Mouse (Mus musculus): ENCODE measurements at regions not wholly inside any gene's neighbourhood (a gene's known extent, or its start where the extent isn't known, plus 50 kb on each side); places are given as distances from the start of the nearest gene placed in this dataset.

- WGBS, result 50% methylated on average over 4 of the region's 4 CpGs
- H3K27ac ChIP-seq (ENCODE audit: insufficient read depth, low read depth, low read length), result no peak overlapping the region
- H3K4me3 ChIP-seq (ENCODE audit: insufficient read depth, low read depth, low read length), result no peak overlapping the region
- H3K4me1 ChIP-seq (ENCODE audit: control insufficient read depth, insufficient read depth, low read length), result no peaks in the 10 kb centered on the region
- no peaks in the 10 kb centered on the region for H3K36me3 ChIP-seq (ENCODE audit: control insufficient read depth, insufficient read depth, low read length)
- TF ChIP-seq POLR2A (IDR thresholded peaks at IDR 0.05; ENCODE audit: low read depth, low read length) (no peak), CTCF (conservative IDR thresholded peaks at IDR 0.05; ENCODE audit: insufficient read depth, insufficient read length, low read depth, low read length) (no peak)
- DNase-seq, result peak; percentile 33
- no peaks in the 10 kb centered on the region for H3K27me3 ChIP-seq (replicated peaks; ENCODE audit: control insufficient read depth, insufficient read depth, low read length)
Observed at GRCm38 (mm10) chr12:39952854-39953253, 85.0 kb downstream of the Arl4a start.

- Histone ChIP-seq H3K4me1 (ENCODE audit: control insufficient read depth, insufficient read depth, low read length) (no peaks in the 10 kb centered on the region), H3K27me3 (replicated peaks; ENCODE audit: control insufficient read depth, insufficient read depth, low read length) (no peaks in the 10 kb centered on the region), H3K4me3 (ENCODE audit: insufficient read depth, low read depth, low read length) (no peak overlapping the region), H3K27ac (ENCODE audit: insufficient read depth, low read depth, low read length) (no peak overlapping the region), H3K36me3 (ENCODE audit: control insufficient read depth, insufficient read depth, low read length) (no peaks in the 10 kb centered on the region)
- TF ChIP-seq CTCF (conservative IDR thresholded peaks at IDR 0.05; ENCODE audit: insufficient read depth, insufficient read length, low read depth, low read length), result no peak
- TF ChIP-seq POLR2A (IDR thresholded peaks at IDR 0.05; ENCODE audit: low read depth, low read length), result no peak
- 87% methylated on average over 6 of the region's 6 CpGs for WGBS
- peak; percentile 9 for DNase-seq
Observed at GRCm38 (mm10) chr12:39951911-39952310, 85.9 kb downstream of the Arl4a start.

GRCm38 (mm10) chr12:39950270-39950801, 87.5 kb downstream of the Arl4a start:
- Histone ChIP-seq H3K36me3 (ENCODE audit: control insufficient read depth, insufficient read depth, low read length) (no peaks in the 10 kb centered on the region), H3K4me1 (ENCODE audit: control insufficient read depth, insufficient read depth, low read length) (no peaks in the 10 kb centered on the region), H3K27me3 (replicated peaks; ENCODE audit: control insufficient read depth, insufficient read depth, low read length) (no peaks in the 10 kb centered on the region), H3K4me3 (ENCODE audit: insufficient read depth, low read depth, low read length) (no peak overlapping the region), H3K27ac (ENCODE audit: insufficient read depth, low read depth, low read length) (no peak overlapping the region)
- 71% methylated on average over 7 of the region's 7 CpGs for WGBS
- TF ChIP-seq CTCF (conservative IDR thresholded peaks at IDR 0.05; ENCODE audit: insufficient read depth, insufficient read length, low read depth, low read length) (no peak), POLR2A (IDR thresholded peaks at IDR 0.05; ENCODE audit: low read depth, low read length) (no peak)
- DNase-seq, result no peak

- WGBS, result 70% methylated on average over 5 of the region's 5 CpGs
Observed at GRCm38 (mm10) chr12:39942910-39943309, 94.9 kb downstream of the Arl4a start.

GRCm38 (mm10) chr12:39941162-39941561, 96.7 kb downstream of the Arl4a start:
- WGBS, result 84% methylated on average over 1 of the region's 1 CpGs
- no peaks in the 10 kb centered on the region; the same call in 1 of the 2 replicates for H3K27me3 ChIP-seq (replicated peaks; ENCODE audit: control insufficient read depth, insufficient read depth, low read length)
- H3K27ac ChIP-seq (ENCODE audit: insufficient read depth, low read depth, low read length), result no peak overlapping the region
- no peak for DNase-seq
- TF ChIP-seq CTCF (conservative IDR thresholded peaks at IDR 0.05; ENCODE audit: insufficient read depth, insufficient read length, low read depth, low read length) (no peak), POLR2A (IDR thresholded peaks at IDR 0.05; ENCODE audit: low read depth, low read length) (no peak)
- H3K4me1 ChIP-seq (ENCODE audit: control insufficient read depth, insufficient read depth, low read length), result no peaks in the 10 kb centered on the region
- H3K4me3 ChIP-seq (ENCODE audit: insufficient read depth, low read depth, low read length), result no peak overlapping the region
- no peaks in the 10 kb centered on the region for H3K36me3 ChIP-seq (ENCODE audit: control insufficient read depth, insufficient read depth, low read length)

More at GRCm38 (mm10) chr12:39942910-39943309, 94.9 kb downstream of the Arl4a start:
- DNase-seq, result no peak
- Histone ChIP-seq H3K4me1 (ENCODE audit: control insufficient read depth, insufficient read depth, low read length) (no peaks in the 10 kb centered on the region), H3K36me3 (ENCODE audit: control insufficient read depth, insufficient read depth, low read length) (no peaks in the 10 kb centered on the region), H3K4me3 (ENCODE audit: insufficient read depth, low read depth, low read length) (no peak overlapping the region), H3K27ac (ENCODE audit: insufficient read depth, low read depth, low read length) (no peak overlapping the region), H3K27me3 (replicated peaks; ENCODE audit: control insufficient read depth, insufficient read depth, low read length) (no peaks in the 10 kb centered on the region)
- no peak for TF ChIP-seq POLR2A (IDR thresholded peaks at IDR 0.05; ENCODE audit: low read depth, low read length)
- TF ChIP-seq CTCF (conservative IDR thresholded peaks at IDR 0.05; ENCODE audit: insufficient read depth, insufficient read length, low read depth, low read length), result no peak

- no peak for DNase-seq
- Histone ChIP-seq H3K27me3 (replicated peaks; ENCODE audit: control insufficient read depth, insufficient read depth, low read length) (no peaks in the 10 kb centered on the region; the same call in 1 of the 2 replicates), H3K27ac (ENCODE audit: insufficient read depth, low read depth, low read length) (no peak overlapping the region), H3K4me3 (ENCODE audit: insufficient read depth, low read depth, low read length) (no peak overlapping the region), H3K4me1 (ENCODE audit: control insufficient read depth, insufficient read depth, low read length) (no peaks in the 10 kb centered on the region), H3K36me3 (ENCODE audit: control insufficient read depth, insufficient read depth, low read length) (no peaks in the 10 kb centered on the region)
- TF ChIP-seq POLR2A (IDR thresholded peaks at IDR 0.05; ENCODE audit: low read depth, low read length) (no peak), CTCF (conservative IDR thresholded peaks at IDR 0.05; ENCODE audit: insufficient read depth, insufficient read length, low read depth, low read length) (no peak)
Observed at GRCm38 (mm10) chr12:39939017-39939416, 98.8 kb downstream of the Arl4a start.

GRCm38 (mm10) chr12:39938211-39938610, 99.6 kb downstream of the Arl4a start:
- no peaks in the 10 kb centered on the region; the same call in 1 of the 2 replicates for H3K27me3 ChIP-seq (replicated peaks; ENCODE audit: control insufficient read depth, insufficient read depth, low read length)
- no peaks in the 10 kb centered on the region for H3K4me1 ChIP-seq (ENCODE audit: control insufficient read depth, insufficient read depth, low read length)
- no peak overlapping the region for H3K4me3 ChIP-seq (ENCODE audit: insufficient read depth, low read depth, low read length)
- TF ChIP-seq POLR2A (IDR thresholded peaks at IDR 0.05; ENCODE audit: low read depth, low read length) (no peak), CTCF (conservative IDR thresholded peaks at IDR 0.05; ENCODE audit: insufficient read depth, insufficient read length, low read depth, low read length) (no peak)
- 92% methylated on average over 2 of the region's 2 CpGs for WGBS
- no peak for DNase-seq
- no peak overlapping the region for H3K27ac ChIP-seq (ENCODE audit: insufficient read depth, low read depth, low read length)
- no peaks in the 10 kb centered on the region for H3K36me3 ChIP-seq (ENCODE audit: control insufficient read depth, insufficient read depth, low read length)
